Mouse (Mus musculus) midbrain, postnatal 0 days (tissue): ENCODE results near the gene Arhgef3. TPM values are rescaled to one million over a fixed set of nuclear protein-coding genes. Genes with fewer than 3 reads are reported as not detected.

ENCODE experiments used
- ATAC-seq: fragments of 200-750 bp; cut with Nextera tagmentation; 2 replicates; pipeline ENCODE4 v1.8.0; 2017; ENCODE audit warnings: moderate number of reproducible peaks, mild to moderate bottlenecking, moderate TSS enrichment, moderate library complexity; ENCODE audit not compliant: low FRiP score
- DNase-seq: peaks from one replicate; pipeline ENCODE4 v3.0.0-alpha.2; 2015; ENCODE audit warnings: low spot score
- H3K27ac ChIP-seq: fragments of 300-500 bp; sonication (generic); 2 replicates; pipeline ENCODE4 v1.5.1; 2014; ENCODE audit warnings: low read depth, mild to moderate bottlenecking, low read length, mixed read lengths
- H3K27me3 ChIP-seq: fragments of 300-500 bp; sonication (generic); 2 replicates; pipeline ENCODE4 v1.6.1; 2014; ENCODE audit warnings: low read length, control low read depth, mixed read lengths; ENCODE audit not compliant: insufficient read depth
- H3K36me3 ChIP-seq: fragments of 300-500 bp; sonication (generic); 2 replicates; pipeline ENCODE4 v1.6.1; 2014; ENCODE audit warnings: low read length, control low read depth, mixed read lengths; ENCODE audit not compliant: insufficient read depth
- H3K4me1 ChIP-seq: fragments of 300-500 bp; sonication (generic); 2 replicates; pipeline ENCODE4 v1.6.1; 2014; ENCODE audit warnings: mild to moderate bottlenecking, control low read depth, antibody characterized with exemption, low read length, mixed read lengths; ENCODE audit not compliant: insufficient read depth
- H3K4me2 ChIP-seq: fragments of 300-500 bp; sonication (generic); 2 replicates; pipeline ENCODE4 v1.6.1; 2014; ENCODE audit warnings: low read depth, mild to moderate bottlenecking, low read length, mixed read lengths; ENCODE audit not compliant: poor library complexity, severe bottlenecking
- H3K4me3 ChIP-seq: fragments of 300-500 bp; sonication (generic); 2 replicates; pipeline ENCODE4 v1.5.1; 2014; ENCODE audit warnings: low read depth, mild to moderate bottlenecking, low read length, moderate library complexity
- H3K9ac ChIP-seq: fragments of 300-500 bp; sonication (generic); replicated peaks from 2 replicates; pipeline ENCODE4 v1.6.1; 2014; ENCODE audit warnings: mild to moderate bottlenecking, low read length, moderate library complexity, mixed read lengths; ENCODE audit not compliant: poor library complexity, severe bottlenecking
- H3K9me3 ChIP-seq: fragments of 300-500 bp; sonication (generic); 2 replicates; pipeline ENCODE4 v1.6.1; 2016; ENCODE audit warnings: low read length, control low read depth
- CTCF ChIP-seq: IDR thresholded peaks from 2 replicates; pipeline ENCODE4 v1.5.1; 2016; ENCODE audit warnings: antibody characterized with exemption, mild to moderate bottlenecking
- WGBS: fragments of 180-500 bp; shearing (Covaris S2); extraction: QIAGEN DNeasy Blood & Tissue Kit; methylation state at CpG from one replicate; pipeline ENCODE4 v1.1.7; 2014; 5-methylcytosine and 5-hydroxymethylcytosine counted together
- polyA plus RNA-seq: library from polyadenylated mRNA; unstranded; fragments of >200 nt; fragmentation: Nextera tagmentation; extraction: Ambion mirVana; gene quantifications from 2 replicates; pipeline ENCODE4 v1.2.1, GENCODE M21; 2015
- total RNA-seq: library from RNA; depleted of rRNA; stranded (reverse); fragments of >200 nt; gene quantifications from 2 replicates; pipeline ENCODE4 v1.2.3, GENCODE M21; 2014

Arhgef3 gene
- total and polyA plus RNA-seq, 2 experiments from 2014 or later = 13.3 to 17.0 TPM

GRCm38 (mm10) chr14:27085471-27085870 is 29.2 kb upstream of the Arhgef3 start:
- DNase-seq = no peak

GRCm38 (mm10) chr14:27085999-27086398 is 28.7 kb upstream of the Arhgef3 start:
- no peak for DNase-seq
- no peaks in the 10 kb centered on the region for H3K4me1 ChIP-seq
- H3K36me3 ChIP-seq = 0 out of 2 replicates have a peak, but pooled peaks cover 4% of the 10 kb centered on the region
- no peak overlapping the region for H3K4me3 ChIP-seq
- no peaks in the 10 kb centered on the region for H3K27me3 ChIP-seq
- no peak for TF ChIP-seq CTCF
- H3K4me2 ChIP-seq = no peak overlapping the region
- WGBS = 69% methylated on average over 4 of the region's 4 CpGs
- H3K9me3 ChIP-seq = no peaks in the 10 kb centered on the region
- H3K9ac ChIP-seq = no peak overlapping the region
- no peak for ATAC-seq
- no peak overlapping the region for H3K27ac ChIP-seq

More at GRCm38 (mm10) chr14:27085471-27085870, 29.2 kb upstream of the Arhgef3 start:
- Histone ChIP-seq H3K36me3 (0 out of 2 replicates have a peak, but pooled peaks cover 4% of the 10 kb centered on the region), H3K4me2 (no peak overlapping the region), H3K4me1 (no peaks in the 10 kb centered on the region), H3K9ac (no peak overlapping the region), H3K9me3 (no peaks in the 10 kb centered on the region), H3K27me3 (no peaks in the 10 kb centered on the region), H3K4me3 (no peak overlapping the region), H3K27ac (no peak overlapping the region)
- TF ChIP-seq CTCF = no peak
- 90% methylated on average over 5 of the region's 5 CpGs for WGBS
- ATAC-seq = no peak

DNA sequence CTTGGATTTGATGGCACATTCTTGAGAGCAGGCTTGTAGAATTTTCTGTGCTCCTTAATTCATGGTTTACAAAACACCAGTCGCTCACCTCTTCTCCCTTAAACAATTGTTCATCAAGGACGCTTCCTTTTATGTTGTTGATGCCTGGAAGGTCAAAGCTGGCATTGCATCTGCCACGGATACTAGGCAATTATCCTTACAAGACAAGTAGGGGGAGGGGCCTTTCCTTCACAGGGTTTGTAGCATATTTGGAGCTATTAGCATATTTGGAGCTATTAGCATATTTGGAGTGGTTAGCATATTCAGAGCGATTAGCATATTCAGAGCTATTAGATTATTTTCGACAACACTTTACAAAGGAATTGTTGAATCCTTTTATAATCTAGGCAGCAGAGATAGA is 20.5 kb upstream of the Arhgef3 start:
- H3K4me1 ChIP-seq = no peaks in the 10 kb centered on the region
- no peaks in the 10 kb centered on the region for H3K9me3 ChIP-seq
- no peak overlapping the region for H3K27ac ChIP-seq
- H3K4me3 ChIP-seq = no peak overlapping the region
- no peak overlapping the region for H3K4me2 ChIP-seq
- no peak for TF ChIP-seq CTCF
- ATAC-seq (no peak), DNase-seq (no peak)
- no peaks in the 10 kb centered on the region for H3K36me3 ChIP-seq
- WGBS = 61% methylated on average over 5 of the region's 5 CpGs
- H3K27me3 ChIP-seq = no peaks in the 10 kb centered on the region
- H3K9ac ChIP-seq = no peak overlapping the region

- H3K9me3 ChIP-seq = no peaks in the 10 kb centered on the region
- DNase-seq (no peak), ATAC-seq (no peak)
- H3K9ac ChIP-seq = no peak overlapping the region
- H3K36me3 ChIP-seq = peaks cover 4% of the 10 kb centered on the region; the same call in 1 of the 2 replicates
- no peak overlapping the region for H3K27ac ChIP-seq
- 66% methylated on average over 9 of the region's 9 CpGs for WGBS
- no peaks in the 10 kb centered on the region for H3K27me3 ChIP-seq
- H3K4me2 ChIP-seq = no peak overlapping the region
- H3K4me1 ChIP-seq = no peaks in the 10 kb centered on the region
- TF ChIP-seq CTCF = no peak
- no peak overlapping the region for H3K4me3 ChIP-seq
These were observed 18.6 kb upstream of the Arhgef3 start for GRCm38 (mm10) chr14:27096133-27096532.

- 2% methylated on average over 3 of the region's 3 CpGs for WGBS
- DNase-seq (peak; percentile 91), ATAC-seq (no peak)
These were observed 17.9 kb upstream of the Arhgef3 start for GRCm38 (mm10) chr14:27096779-27097178.

GRCm38 (mm10) chr14:27101735-27102134 is 13.0 kb upstream of the Arhgef3 start:
- no peak for TF ChIP-seq CTCF
- 72% methylated on average over 7 of the region's 7 CpGs for WGBS

More at GRCm38 (mm10) chr14:27096779-27097178, 17.9 kb upstream of the Arhgef3 start:
- Histone ChIP-seq H3K27ac (no peak overlapping the region), H3K9ac (no peak overlapping the region), H3K27me3 (no peaks in the 10 kb centered on the region), H3K9me3 (no peaks in the 10 kb centered on the region), H3K4me2 (no peak overlapping the region), H3K4me1 (no peaks in the 10 kb centered on the region), H3K4me3 (no peak overlapping the region), H3K36me3 (peaks cover 8% of the 10 kb centered on the region; the same call in 1 of the 2 replicates)
- TF ChIP-seq CTCF = peak; percentile 96

More at GRCm38 (mm10) chr14:27101735-27102134, 13.0 kb upstream of the Arhgef3 start:
- Histone ChIP-seq H3K27ac (no peak overlapping the region), H3K4me2 (no peak overlapping the region), H3K4me1 (no peaks in the 10 kb centered on the region), H3K9ac (no peak overlapping the region), H3K36me3 (peaks cover 8% of the 10 kb centered on the region; the same call in 1 of the 2 replicates), H3K9me3 (no peaks in the 10 kb centered on the region), H3K4me3 (no peak overlapping the region), H3K27me3 (no peaks in the 10 kb centered on the region)
- DNase-seq = no peak
- ATAC-seq = no peak
